Mouse (Mus musculus) ES-Bruce4 (cell line): ENCODE results near the gene Cnga1.

ENCODE experiments used
- CTCF ChIP-seq: IDR thresholded peaks from one replicate; pipeline ENCODE4 v1.8.1; 2011; ENCODE audit warnings: low read depth, low read length
- EP300 ChIP-seq: IDR thresholded peaks from 2 replicates; pipeline ENCODE4 v1.6.1; 2011; ENCODE audit warnings: low read depth, low read length; ENCODE audit not compliant: insufficient read depth
- POLR2A ChIP-seq: IDR thresholded peaks from one replicate; pipeline ENCODE4 v1.8.1; 2011; ENCODE audit warnings: low read length; ENCODE audit not compliant: insufficient read depth

DNA sequence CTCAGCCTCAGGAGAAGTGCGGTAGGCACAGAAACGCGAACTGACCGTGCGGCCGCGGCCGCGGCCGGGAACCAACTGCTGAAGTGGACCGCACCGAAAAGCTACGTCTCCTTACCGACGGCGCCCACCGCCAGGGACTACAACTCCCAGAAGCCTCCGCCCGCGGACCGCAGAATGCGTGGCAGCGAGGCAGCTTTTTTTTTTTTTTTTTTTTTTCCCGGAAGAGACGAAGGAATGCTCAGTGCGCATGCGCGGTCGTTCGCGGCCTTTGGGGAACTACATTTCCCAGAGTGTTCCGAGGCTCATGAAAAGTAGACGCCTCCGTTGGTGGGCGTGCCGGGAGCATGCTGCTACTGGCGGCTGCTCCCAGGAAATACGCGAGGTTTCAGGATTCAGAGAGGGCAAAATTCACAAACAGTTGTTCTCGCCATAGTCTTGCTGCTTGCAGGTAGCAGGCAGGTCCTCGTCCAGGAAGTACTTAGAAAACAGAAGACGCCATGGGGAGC is 84.5 kb downstream of the Cnga1 start, which contains the start of gene Nfxl1:
- TF ChIP-seq CTCF (no peak), POLR2A (peak; percentile 54), EP300 (no peak)
